Mouse (Mus musculus) spleen, adult 2 months (tissue): ENCODE measurements around the gene Tle2.

Experiments used
- CTCF ChIP-seq: fragments of 200-500 bp; IDR thresholded peaks from 2 replicates; pipeline ENCODE4 v1.5.1; 2011; ENCODE audit warnings: mild to moderate bottlenecking, inconsistent platforms; ENCODE audit not compliant: insufficient read depth, insufficient read length, insufficient replicate concordance; ENCODE audit errors: extremely low read depth
- POLR2A ChIP-seq: fragments of 200-500 bp; IDR thresholded peaks from 2 replicates; pipeline ENCODE4 v1.6.1; 2011; ENCODE audit warnings: low read depth, low read length, inconsistent platforms

- TF ChIP-seq POLR2A, result no peak
- TF ChIP-seq CTCF, result no peak
Measured at GRCm38 (mm10) chr10:81595599-81595998, 21.2 kb downstream of the Tle2 start.
